8 mouse cellular contexts compared by ENCODE assay signal in genomic region chr10:117376580-117377189, GRCm38 (mm10). TPM values are rescaled to one million over a fixed set of nuclear protein-coding genes. Genes with fewer than 3 reads are reported as not detected.
A peak's percentile ranks its signal among the peaks of the same experiment; 100 is the strongest.
DNase-seq lines count a peak whose midpoint lies in the region; ATAC-seq and TF ChIP-seq lines count a peak whose summit lies in the region.

No protein-coding gene starts in this region.

- peak overlapping the region; percentile 57 for H3K4me2 ChIP-seq in forebrain, postnatal 0 days (ENCODE audit: low read depth)
- peak overlapping the region; percentile 75 for H3K4me2 ChIP-seq in lung, embryonic 14.5 days

- no peaks in the 10 kb centered on the region for H3K27me3 ChIP-seq in cerebellum, adult 2 months (ENCODE audit: control insufficient read depth, insufficient read depth, low read length)
- H3K27me3 ChIP-seq in forebrain, postnatal 0 days (ENCODE audit: insufficient read depth, low read length), result no peaks in the 10 kb centered on the region
- no peaks in the 10 kb centered on the region for H3K27me3 ChIP-seq in lung, embryonic 14.5 days (ENCODE audit: insufficient read depth, low read length)

- no peaks in the 10 kb centered on the region for H3K4me1 ChIP-seq in cerebellum, adult 2 months (ENCODE audit: control insufficient read depth, insufficient read depth, low read length)
- 0 out of 2 replicates have a peak, but pooled peaks cover 2% of the 10 kb centered on the region for H3K4me1 ChIP-seq in forebrain, postnatal 0 days (ENCODE audit: insufficient read depth)
- no peaks in the 10 kb centered on the region for H3K4me1 ChIP-seq in lung, embryonic 14.5 days (ENCODE audit: insufficient read depth)

- no peaks in the 10 kb centered on the region for H3K36me3 ChIP-seq in forebrain, postnatal 0 days (ENCODE audit: insufficient read depth)
- no peaks in the 10 kb centered on the region for H3K36me3 ChIP-seq in lung, embryonic 14.5 days (ENCODE audit: insufficient read depth)

- TF ChIP-seq CTCF in cerebellum, adult 2 months (IDR thresholded peaks at IDR 0.05; ENCODE audit: borderline replicate concordance, insufficient read depth, low read depth, low read length), result no peak
- TF ChIP-seq CTCF in forebrain, postnatal 0 days (IDR thresholded peaks at IDR 0.05; ENCODE audit: low read depth), result peak; percentile 54
- no peak for TF ChIP-seq CTCF in lung, embryonic 14.5 days (IDR thresholded peaks at IDR 0.05; ENCODE audit: low read depth)

- peak; percentile 99 for TF ChIP-seq POLR2A in cerebellum, adult 2 months (IDR thresholded peaks at IDR 0.05; ENCODE audit: borderline replicate concordance, insufficient read depth, low read length)

- H3K4me3 ChIP-seq in cerebellum, adult 2 months (replicated peaks; ENCODE audit: insufficient read depth, low read depth, low read length), result peak overlapping the region; percentile 99
- H3K4me3 ChIP-seq in forebrain, postnatal 0 days (ENCODE audit: low read depth, low read length), result peak overlapping the region; percentile 98
- H3K4me3 ChIP-seq in lung, embryonic 14.5 days (ENCODE audit: low read depth, low read length), result peak overlapping the region; percentile 97

- DNase-seq in MEL-GATA-1-ER (ENCODE audit: extremely low read depth, low read depth), result peak; percentile 60
- DNase-seq in cerebellum, adult 2 months, result peak; percentile 95 to 96
- DNase-seq in forebrain, postnatal 0 days, result peak; percentile 97
- DNase-seq in heart, postnatal 4 days, result peak; percentile 98
- peak; percentile 84 to 92 for DNase-seq in layer of hippocampus, adult 8-10 months (ENCODE audit: low spot score in 2 of 2)
- DNase-seq in lung, embryonic 14.5 days, result peak; percentile 98
- peak; percentile 95 for DNase-seq in testis, postnatal 14 days (ENCODE audit: low spot score)

- peak; percentile 98 for ATAC-seq in forebrain, postnatal 0 days
- peak; percentile 97 for ATAC-seq in lung, embryonic 14.5 days (ENCODE audit: insufficient read depth)
- ATAC-seq in neutrophil, adult 5-6 weeks (ENCODE audit: extremely low read depth, insufficient number of reproducible peaks, low FRiP score, poor library complexity, severe bottlenecking), result peak; percentile 94

- H3K9ac ChIP-seq in forebrain, postnatal 0 days, result peak overlapping the region; percentile 98
- H3K9ac ChIP-seq in lung, embryonic 14.5 days, result peak overlapping the region; percentile 100

- under 1% methylated on average over 80 of the region's 86 CpGs for WGBS in cerebellum, adult 2 months
- WGBS in forebrain, postnatal 0 days, result 0% methylated on average over 58 of the region's 86 CpGs
- under 1% methylated on average over 79 of the region's 86 CpGs for WGBS in lung, embryonic 14.5 days

- no peaks in the 10 kb centered on the region for H3K9me3 ChIP-seq in forebrain, postnatal 0 days (ENCODE audit: low read length)
- H3K9me3 ChIP-seq in lung, embryonic 14.5 days (ENCODE audit: low read depth, low read length), result no peaks in the 10 kb centered on the region

- H3K27ac ChIP-seq in cerebellum, adult 2 months (ENCODE audit: insufficient read depth, low read length), result peak overlapping the region; percentile 95
- peak overlapping the region; percentile 98 for H3K27ac ChIP-seq in forebrain, postnatal 0 days (ENCODE audit: low read depth, low read length)
- peak overlapping the region; percentile 96 for H3K27ac ChIP-seq in lung, embryonic 14.5 days (ENCODE audit: low read depth)

RNA-seq across cellular contexts. Expression of gene Cpsf6, which starts 3.1 kb away (rescaled TPM):
- polyA plus RNA-seq in cerebellum, adult 2 months (2012; rRNA removed), result 64.0 and 68.4 TPM in 2 replicates
- 135 and 155 TPM in 2 replicates for total RNA-seq in forebrain, postnatal 0 days (2014; rRNA removed)
- 70.1 and 88.9 TPM in 2 replicates for polyA plus RNA-seq in forebrain, postnatal 0 days (2015; fragmentation: Nextera tagmentation; extraction: Ambion mirVana)
- total RNA-seq in heart, postnatal 4 days (2021), result 10 to 100 TPM; 76.1 to 80.0 TPM
- 100 to 1,000 TPM; 104 to 124 (median 117) TPM for total RNA-seq in layer of hippocampus, adult 8-10 months (2022)
- polyA plus RNA-seq in lung, embryonic 14.5 days (2014; fragmentation: Nextera tagmentation; extraction: Ambion mirVana), result 186 and 201 TPM in 2 replicates
- total RNA-seq in neutrophil, adult 5-6 weeks (2017), result 121 and 129 TPM in 2 replicates

Comparison
In these comparisons a context has a peak if more than half of its experiments do, and no peak if none do; other contexts are left out.
1. Peak in every context shown above with its lines: DNase-seq, ATAC-seq, H3K4me3 ChIP-seq and H3K27ac ChIP-seq.